Mouse (Mus musculus): ENCODE measurements at regions not wholly inside any gene's neighbourhood (a gene's known extent, or its start where the extent isn't known, plus 50 kb on each side); places are given as distances from the start of the nearest gene placed in this dataset.
A peak's percentile ranks its signal among the peaks of the same experiment; 100 is the strongest.

DNA sequence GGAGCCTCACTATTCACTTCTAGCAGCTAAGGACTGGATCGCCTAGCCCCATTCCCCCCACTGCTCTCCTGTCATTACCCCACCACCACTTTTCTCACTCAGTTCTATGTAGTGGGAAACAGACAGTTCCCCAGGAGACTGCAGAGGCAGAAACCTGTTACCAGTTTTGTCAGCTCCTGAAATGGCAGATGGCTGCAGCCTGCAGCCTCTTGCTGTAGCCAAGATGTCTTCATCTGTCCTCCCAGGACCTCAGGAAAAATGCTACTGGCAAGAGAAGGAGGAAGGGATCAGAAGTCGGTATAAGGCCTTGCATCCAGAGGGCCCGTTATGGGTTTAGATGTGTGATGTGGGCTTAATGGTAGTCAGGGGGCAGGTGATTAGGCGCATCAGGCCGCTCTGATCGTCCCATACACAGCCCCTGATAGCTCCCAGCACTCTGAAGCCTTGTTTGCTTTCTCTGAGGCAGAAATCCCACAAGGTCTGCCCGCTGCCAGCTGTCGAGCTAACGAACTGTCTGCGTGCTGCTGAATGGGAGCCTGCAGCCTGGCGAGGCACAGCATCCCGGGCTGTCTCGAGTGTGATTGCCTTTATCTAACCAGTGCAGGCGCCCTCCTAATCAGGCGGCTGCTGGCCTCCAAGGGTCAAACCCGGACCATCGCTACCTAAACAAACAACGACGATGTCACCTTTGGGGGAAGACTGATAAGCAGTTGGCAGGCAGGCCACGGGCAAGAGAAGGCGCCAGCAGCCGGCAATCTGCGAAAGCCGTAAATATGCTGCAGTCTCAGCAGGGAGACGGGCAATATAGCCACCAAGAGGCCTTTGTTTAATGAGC is 236.3 kb upstream of the Npvf start:
- no peaks in the 10 kb centered on the region for H3K36me3 ChIP-seq
- peak; percentile 78 for ATAC-seq
- H3K4me3 ChIP-seq (replicated peaks): no peak overlapping the region
- H3K27me3 ChIP-seq (replicated peaks): 0 out of 2 replicates have a peak, but pooled peaks cover 3% of the 10 kb centered on the region
- H3K9me3 ChIP-seq: no peaks in the 10 kb centered on the region
- no peak overlapping the region for H3K9ac ChIP-seq
- peak overlapping the region; percentile 29 for H3K27ac ChIP-seq
- H3K4me1 ChIP-seq (replicated peaks): peaks cover 10% of the 10 kb centered on the region
- 17% methylated on average over 25 of the region's 25 CpGs for WGBS
- peak overlapping the region; percentile 42 for H3K4me2 ChIP-seq (replicated peaks)

- 38% methylated on average over 3 of the region's 3 CpGs for WGBS
- Histone ChIP-seq H3K4me1 (replicated peaks) (peaks cover 10% of the 10 kb centered on the region), H3K36me3 (no peaks in the 10 kb centered on the region), H3K4me2 (replicated peaks) (peak overlapping the region; percentile 42; the same call in 1 of the 2 replicates), H3K4me3 (replicated peaks) (no peak overlapping the region), H3K9ac (no peak overlapping the region), H3K27me3 (replicated peaks) (0 out of 2 replicates have a peak, but pooled peaks cover 3% of the 10 kb centered on the region), H3K27ac (0 out of 2 replicates have a peak overlapping the region, but pooled peaks have one; percentile 29), H3K9me3 (no peaks in the 10 kb centered on the region)
- ATAC-seq: no peak
These were observed 236.9 kb upstream of the Npvf start for GRCm38 (mm10) chr6:50891205-50891526.

DNA sequence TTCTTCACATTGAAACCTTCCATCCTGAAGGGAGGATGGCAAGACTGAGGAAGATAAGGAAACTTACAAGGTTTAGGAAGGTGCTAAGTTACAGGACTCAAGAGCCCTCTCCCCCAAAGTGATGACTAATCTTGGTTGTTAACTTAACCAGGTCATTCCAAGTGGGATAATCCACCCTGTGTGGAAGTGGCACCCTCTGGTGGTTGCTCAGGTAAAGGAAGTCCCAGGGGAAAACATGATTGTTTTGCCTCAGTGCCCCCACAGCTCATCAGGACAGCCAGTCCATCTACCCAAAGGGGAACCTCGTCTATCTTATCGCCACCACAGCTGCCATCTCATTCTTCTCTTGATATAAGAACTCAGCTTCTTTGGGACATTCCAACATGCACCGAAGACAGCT is 244.6 kb upstream of the Npvf start:
- 94% methylated on average over 3 of the region's 3 CpGs for WGBS
- Histone ChIP-seq H3K36me3 (no peaks in the 10 kb centered on the region), H3K4me3 (replicated peaks) (no peak overlapping the region), H3K9ac (no peak overlapping the region), H3K4me1 (replicated peaks) (no peaks in the 10 kb centered on the region), H3K27ac (no peak overlapping the region), H3K9me3 (no peaks in the 10 kb centered on the region), H3K27me3 (replicated peaks) (no peaks in the 10 kb centered on the region), H3K4me2 (replicated peaks) (no peak overlapping the region)
- no peak for ATAC-seq

DNA sequence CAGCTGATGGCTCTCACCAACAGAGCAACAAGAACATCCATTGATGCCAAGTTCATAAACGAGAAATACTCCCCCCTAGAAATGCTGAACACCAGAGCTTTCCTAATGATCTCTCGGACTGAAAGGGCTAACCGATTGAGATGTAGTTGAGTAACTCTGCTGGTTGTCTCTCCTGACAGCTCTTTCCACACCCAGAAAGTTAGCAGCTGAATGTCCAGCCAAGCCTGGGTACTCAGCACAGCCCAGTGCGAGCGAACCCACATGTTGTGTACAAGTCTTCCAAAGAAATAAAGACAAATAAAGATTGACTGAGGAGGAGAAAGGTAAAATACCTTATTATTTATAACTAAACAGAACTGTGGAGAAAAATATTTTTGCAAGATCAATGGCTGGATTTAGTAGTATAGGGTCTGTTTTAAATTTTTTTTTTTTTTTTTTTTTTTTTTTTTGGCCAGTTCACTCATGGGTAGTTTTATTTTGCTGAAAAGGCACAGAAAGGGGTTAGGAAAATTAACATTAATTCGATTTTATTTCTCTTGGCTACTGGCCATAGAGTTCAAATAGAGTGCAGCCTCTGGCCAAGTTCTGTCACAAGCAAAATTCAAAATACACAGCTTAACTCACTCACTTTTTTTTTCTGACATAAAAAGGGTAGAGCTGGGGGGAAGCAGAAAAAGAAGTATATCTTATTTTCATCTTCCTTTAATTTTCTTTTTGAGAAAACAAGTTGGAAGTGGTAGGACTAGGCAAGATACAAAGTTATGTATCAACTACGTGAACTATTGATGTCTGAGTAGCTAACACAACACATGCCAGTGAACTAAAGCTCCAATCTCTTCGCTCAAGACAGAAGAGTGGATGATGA is 261.2 kb upstream of the Npvf start:
- 67% methylated on average over 8 of the region's 8 CpGs for WGBS
- H3K9ac ChIP-seq: no peak overlapping the region
- H3K36me3 ChIP-seq: no peaks in the 10 kb centered on the region
- H3K27me3 ChIP-seq (replicated peaks): no peaks in the 10 kb centered on the region
- H3K27ac ChIP-seq: 0 out of 2 replicates have a peak overlapping the region, but pooled peaks have one; percentile 19
- H3K4me1 ChIP-seq (replicated peaks): no peaks in the 10 kb centered on the region
- no peak overlapping the region for H3K4me2 ChIP-seq (replicated peaks)
- no peak overlapping the region for H3K4me3 ChIP-seq (replicated peaks)
- no peak for ATAC-seq
- no peaks in the 10 kb centered on the region for H3K9me3 ChIP-seq

DNA sequence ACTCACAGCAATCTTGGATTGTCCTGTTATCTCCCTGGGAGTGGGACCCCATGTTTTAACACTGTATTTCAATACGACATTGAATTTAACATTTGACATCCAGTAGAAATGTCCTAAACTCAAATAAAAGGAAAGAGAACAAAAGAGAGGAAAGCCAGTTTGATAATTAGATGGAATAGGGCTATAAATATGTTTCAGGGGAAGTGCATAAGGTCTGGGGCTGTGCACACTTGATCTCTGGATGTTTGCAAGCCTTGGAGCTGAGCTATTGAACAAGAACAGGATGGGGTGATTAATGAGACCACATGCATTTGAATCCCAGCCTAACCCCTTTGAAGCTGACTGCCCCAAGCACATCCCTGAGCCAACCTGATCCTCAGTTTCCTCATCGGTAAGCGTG is 264.0 kb upstream of the Npvf start:
- Histone ChIP-seq H3K4me3 (replicated peaks) (no peak overlapping the region), H3K27ac (no peak overlapping the region), H3K36me3 (no peaks in the 10 kb centered on the region), H3K4me2 (replicated peaks) (no peak overlapping the region), H3K9me3 (no peaks in the 10 kb centered on the region), H3K4me1 (replicated peaks) (no peaks in the 10 kb centered on the region), H3K27me3 (replicated peaks) (no peaks in the 10 kb centered on the region), H3K9ac (no peak overlapping the region)
- no peak for ATAC-seq
- WGBS: 59% methylated on average over 3 of the region's 3 CpGs

GRCm38 (mm10) chr6:50922235-50922634 is 268.0 kb upstream of the Npvf start:
- Histone ChIP-seq H3K9ac (no peak overlapping the region), H3K4me3 (replicated peaks) (no peak overlapping the region), H3K4me1 (replicated peaks) (no peaks in the 10 kb centered on the region), H3K27me3 (replicated peaks) (no peaks in the 10 kb centered on the region), H3K36me3 (no peaks in the 10 kb centered on the region), H3K27ac (no peak overlapping the region), H3K4me2 (replicated peaks) (no peak overlapping the region), H3K9me3 (no peaks in the 10 kb centered on the region)
- ATAC-seq: no peak
- WGBS: 90% methylated on average over 3 of the region's 3 CpGs

GRCm38 (mm10) chr6:50924571-50924970 is 270.3 kb upstream of the Npvf start:
- no peak overlapping the region for H3K4me3 ChIP-seq (replicated peaks)
- H3K36me3 ChIP-seq: no peaks in the 10 kb centered on the region
- H3K27ac ChIP-seq: no peak overlapping the region
- no peak for ATAC-seq
- H3K9ac ChIP-seq: no peak overlapping the region
- H3K4me1 ChIP-seq (replicated peaks): no peaks in the 10 kb centered on the region
- H3K4me2 ChIP-seq (replicated peaks): no peak overlapping the region
- H3K9me3 ChIP-seq: no peaks in the 10 kb centered on the region
- no peaks in the 10 kb centered on the region for H3K27me3 ChIP-seq (replicated peaks)
- WGBS: 43% methylated on average over 5 of the region's 5 CpGs

DNA sequence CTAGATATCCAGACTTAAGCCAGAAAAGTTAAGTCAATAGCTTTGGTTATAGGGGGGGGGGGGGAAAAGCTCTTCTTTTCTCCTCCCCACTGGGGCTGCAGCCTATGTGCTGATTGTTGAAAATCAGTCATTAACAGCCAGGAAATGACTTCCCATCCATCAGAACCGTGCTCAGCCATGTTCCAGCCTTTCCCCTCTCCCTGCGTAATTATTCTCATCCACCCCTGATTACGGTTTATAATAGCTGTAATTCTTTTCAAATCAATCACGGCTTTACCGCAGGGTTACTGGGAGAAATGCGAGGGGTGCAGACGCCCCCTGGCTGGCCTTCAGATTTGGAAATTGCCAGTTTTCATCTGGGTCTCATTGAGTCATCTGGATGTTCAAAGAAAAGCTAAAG is 270.8 kb upstream of the Npvf start:
- Histone ChIP-seq H3K9ac (no peak overlapping the region), H3K27ac (no peak overlapping the region), H3K4me3 (replicated peaks) (no peak overlapping the region), H3K27me3 (replicated peaks) (no peaks in the 10 kb centered on the region), H3K4me2 (replicated peaks) (no peak overlapping the region), H3K4me1 (replicated peaks) (no peaks in the 10 kb centered on the region), H3K9me3 (no peaks in the 10 kb centered on the region), H3K36me3 (no peaks in the 10 kb centered on the region)
- WGBS: 35% methylated on average over 7 of the region's 7 CpGs
- no peak for ATAC-seq

- Histone ChIP-seq H3K9ac (no peak overlapping the region), H3K36me3 (no peaks in the 10 kb centered on the region)
- ATAC-seq: no peak
These were observed 272.1 kb upstream of the Npvf start for GRCm38 (mm10) chr6:50926313-50926712.

DNA sequence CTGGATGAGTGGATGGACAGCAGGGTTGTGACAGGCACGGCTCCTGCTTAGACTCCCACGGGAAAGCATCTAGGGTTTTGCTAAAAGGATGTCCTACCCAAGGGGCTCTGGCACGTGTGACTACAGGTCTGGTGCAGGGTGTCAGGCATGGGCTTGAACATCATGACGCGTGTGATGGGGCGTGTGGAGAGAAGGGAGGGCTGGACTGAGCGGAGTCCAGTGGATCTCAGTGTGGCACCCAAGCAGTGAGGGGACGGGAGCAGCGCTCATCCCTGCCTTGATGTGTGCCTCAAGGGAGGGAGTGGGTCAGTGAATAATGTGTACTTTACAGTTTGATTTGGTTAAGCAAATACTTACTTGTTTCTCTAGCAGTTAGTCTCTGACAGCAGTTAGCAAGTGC is 275.3 kb upstream of the Npvf start:
- no peaks in the 10 kb centered on the region for H3K4me1 ChIP-seq (replicated peaks)
- H3K9ac ChIP-seq: no peak overlapping the region
- no peak overlapping the region for H3K4me3 ChIP-seq (replicated peaks)
- no peaks in the 10 kb centered on the region for H3K9me3 ChIP-seq
- no peaks in the 10 kb centered on the region for H3K36me3 ChIP-seq
- H3K27ac ChIP-seq: no peak overlapping the region
- no peak for ATAC-seq
- WGBS: 64% methylated on average over 9 of the region's 9 CpGs
- no peak overlapping the region for H3K4me2 ChIP-seq (replicated peaks)
- H3K27me3 ChIP-seq (replicated peaks): no peaks in the 10 kb centered on the region

More at GRCm38 (mm10) chr6:50926313-50926712, 272.1 kb upstream of the Npvf start:
- Histone ChIP-seq H3K9me3 (no peaks in the 10 kb centered on the region), H3K4me3 (replicated peaks) (no peak overlapping the region), H3K27me3 (replicated peaks) (no peaks in the 10 kb centered on the region), H3K4me1 (replicated peaks) (no peaks in the 10 kb centered on the region), H3K27ac (no peak overlapping the region), H3K4me2 (replicated peaks) (no peak overlapping the region)
- 89% methylated on average over 1 of the region's 1 CpGs for WGBS

GRCm38 (mm10) chr6:50933510-50933909 is 279.3 kb upstream of the Npvf start:
- 91% methylated on average over 6 of the region's 6 CpGs for whole genome bisulfite sequencing
- Histone ChIP-seq H3K9ac (no peak overlapping the region), H3K27ac (no peak overlapping the region), H3K36me3 (no peaks in the 10 kb centered on the region), H3K4me1 (replicated peaks) (no peaks in the 10 kb centered on the region), H3K4me3 (replicated peaks) (no peak overlapping the region), H3K27me3 (replicated peaks) (no peaks in the 10 kb centered on the region), H3K4me2 (replicated peaks) (no peak overlapping the region), H3K9me3 (no peaks in the 10 kb centered on the region)
- ATAC-seq: no peak

- no peak overlapping the region for H3K27ac ChIP-seq
- H3K9ac ChIP-seq: no peak overlapping the region
- WGBS: 63% methylated on average over 10 of the region's 10 CpGs
- no peaks in the 10 kb centered on the region for H3K27me3 ChIP-seq (replicated peaks)
- ATAC-seq: no peak
- no peak overlapping the region for H3K4me3 ChIP-seq (replicated peaks)
- no peaks in the 10 kb centered on the region for H3K36me3 ChIP-seq
- H3K4me1 ChIP-seq (replicated peaks): no peaks in the 10 kb centered on the region
- H3K9me3 ChIP-seq: no peaks in the 10 kb centered on the region
- no peak overlapping the region for H3K4me2 ChIP-seq (replicated peaks)
These were observed 280.0 kb upstream of the Npvf start for GRCm38 (mm10) chr6:50934245-50934644.
